Mouse (Mus musculus) cerebellum, adult 11-12 months (tissue): ENCODE results near the gene Lmod3.

Experiments
- DNase-seq: peaks from one replicate; pipeline ENCODE4 v3.0.0; 2022

Lmod3 gene

GRCm38 (mm10) chr6:97223566-97223965 is 29.0 kb downstream of the Lmod3 start:
- no peak for DNase-seq

DNA sequence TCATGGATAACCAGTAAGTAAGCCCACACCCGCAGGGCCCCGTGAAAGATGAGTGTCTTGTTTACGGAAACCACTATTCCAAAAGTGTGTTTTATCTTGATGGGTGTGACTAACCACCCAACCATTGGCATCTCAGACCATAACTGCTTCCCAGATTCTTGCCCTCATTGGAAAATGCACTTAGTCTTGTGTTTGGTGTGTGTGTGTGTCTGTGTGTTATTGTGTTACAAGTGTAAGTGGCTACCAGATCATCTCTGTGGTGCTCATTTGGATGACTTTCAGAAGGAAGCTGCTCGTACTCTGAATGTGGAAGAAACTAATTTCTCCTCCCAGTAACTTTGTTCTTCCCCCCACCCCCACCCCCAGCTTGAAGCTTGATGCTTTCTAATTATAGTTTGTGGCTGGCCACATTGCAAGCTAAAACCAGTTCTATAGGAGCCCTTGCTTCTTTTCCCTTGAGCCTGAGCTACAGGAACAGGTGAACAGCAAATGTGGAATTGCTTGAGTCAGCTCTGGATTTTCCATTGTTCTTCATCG is 29.6 kb downstream of the Lmod3 start:
- DNase-seq, result no peak

DNA sequence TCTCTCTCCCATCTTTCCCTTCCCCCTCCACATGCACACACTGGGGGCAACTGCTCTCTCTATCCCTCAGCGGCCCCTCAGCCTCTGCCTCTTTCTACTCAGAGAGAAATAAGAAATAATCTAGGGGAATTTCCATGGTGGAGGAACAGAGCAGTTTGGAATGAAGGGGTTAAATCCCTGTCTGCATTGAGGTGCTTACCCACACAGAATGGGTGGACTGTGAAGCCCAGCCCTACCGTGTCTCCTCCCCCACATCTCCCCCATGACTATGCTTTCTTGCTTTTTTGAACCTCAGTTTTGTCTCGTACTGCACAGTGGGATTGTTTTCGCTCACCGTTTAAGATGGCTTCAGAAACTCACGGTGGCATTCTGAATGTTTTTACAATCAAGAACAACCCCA is 30.2 kb downstream of the Lmod3 start:
- DNase-seq, result no peak

DNA sequence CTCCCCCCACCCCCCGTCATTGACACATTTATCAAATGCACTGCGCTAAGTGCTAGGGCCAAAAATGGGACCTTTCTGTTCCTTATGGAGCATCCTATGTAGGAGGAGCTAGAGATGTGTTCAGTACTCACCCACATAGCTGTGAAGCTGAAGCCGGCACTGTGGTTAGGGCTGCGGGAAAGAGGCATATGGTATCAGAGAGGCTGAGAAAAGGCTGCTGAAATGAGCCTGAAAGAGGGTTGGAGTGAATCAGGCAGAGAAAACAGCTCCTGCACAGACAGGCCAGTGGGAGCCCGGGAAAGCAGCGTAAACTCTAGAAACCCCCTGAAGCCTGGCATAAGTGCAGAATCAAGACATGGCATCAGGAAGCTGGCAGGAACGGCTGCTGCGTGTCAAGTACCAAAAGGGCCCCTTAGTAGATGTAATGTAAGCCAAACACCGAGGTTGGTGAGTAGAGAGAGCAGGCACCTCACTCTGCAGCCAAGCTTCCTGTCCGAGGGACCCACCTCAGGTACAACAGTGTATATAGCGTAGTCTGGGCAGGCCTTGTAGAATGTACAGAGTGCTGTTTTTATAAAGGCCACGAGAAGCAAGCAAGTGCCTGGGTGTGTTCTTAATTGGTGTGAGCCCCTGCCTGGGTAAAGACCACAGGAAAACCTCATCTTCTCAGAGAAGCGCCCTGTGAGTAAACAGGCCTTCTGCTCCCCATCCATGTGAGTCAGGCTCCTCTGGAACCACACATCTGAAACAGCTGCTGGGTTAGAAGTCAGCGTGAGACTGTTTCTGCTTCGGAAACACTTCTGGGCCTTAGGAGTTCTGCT is 31.1 kb downstream of the Lmod3 start:
- DNase-seq, result no peak

DNA sequence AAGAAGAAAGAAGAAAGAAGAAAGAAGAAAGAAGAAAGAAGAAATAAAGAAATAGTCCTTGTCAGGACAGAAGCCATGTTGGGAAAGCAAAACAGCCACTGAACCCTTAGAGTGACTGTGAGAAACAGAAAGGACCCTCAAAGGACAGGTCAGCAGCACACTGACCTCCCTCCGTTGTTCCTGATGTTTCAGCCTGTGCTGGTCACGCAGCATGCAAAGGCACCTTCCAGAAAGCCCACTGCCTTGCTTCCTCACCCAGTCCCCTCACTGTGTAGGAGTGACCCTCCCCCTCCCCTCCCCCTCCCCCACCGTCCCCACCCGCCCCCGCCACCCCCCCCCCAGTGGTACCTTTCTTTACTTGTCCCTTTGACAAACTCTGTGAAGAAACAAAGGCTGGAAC is 31.9 kb downstream of the Lmod3 start:
- no peak for DNase-seq

DNA sequence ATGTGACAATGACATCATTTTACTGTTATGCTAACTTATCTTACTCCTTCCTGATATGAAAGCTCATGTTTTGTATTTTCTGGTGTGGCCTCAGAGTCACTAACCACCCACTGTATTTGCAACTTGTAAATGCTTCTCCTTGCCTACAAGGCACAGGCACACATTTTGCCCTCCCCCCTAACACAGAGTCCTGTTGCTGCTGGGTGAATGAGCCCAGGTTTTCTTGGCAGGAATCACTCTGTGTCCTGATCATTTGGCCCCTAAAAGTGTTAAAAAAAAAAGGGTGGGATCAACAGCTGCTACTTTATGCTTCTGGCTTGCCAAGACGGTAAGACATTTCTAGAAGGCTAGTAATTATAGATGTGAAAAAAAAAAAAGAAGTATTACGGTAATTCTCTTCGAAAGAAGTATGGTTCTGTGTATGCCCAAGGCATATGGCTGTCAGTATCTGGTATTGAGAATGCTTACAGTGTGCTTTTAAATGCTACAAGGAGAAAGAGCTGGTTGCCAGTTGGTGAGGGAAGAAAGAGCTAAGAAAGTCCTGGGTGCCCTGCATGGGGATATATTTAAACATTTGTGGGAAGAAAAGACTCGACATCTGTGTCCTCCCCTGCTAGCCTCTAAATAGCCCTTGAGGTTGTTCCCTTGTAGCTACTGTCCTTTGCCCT is 36.3 kb downstream of the Lmod3 start:
- no peak for DNase-seq

- DNase-seq, result peak; percentile 79
Observed at GRCm38 (mm10) chr6:97211981-97212380, 40.6 kb downstream of the Lmod3 start.

GRCm38 (mm10) chr6:97210962-97211601 is 41.5 kb downstream of the Lmod3 start:
- no peak for DNase-seq

DNA sequence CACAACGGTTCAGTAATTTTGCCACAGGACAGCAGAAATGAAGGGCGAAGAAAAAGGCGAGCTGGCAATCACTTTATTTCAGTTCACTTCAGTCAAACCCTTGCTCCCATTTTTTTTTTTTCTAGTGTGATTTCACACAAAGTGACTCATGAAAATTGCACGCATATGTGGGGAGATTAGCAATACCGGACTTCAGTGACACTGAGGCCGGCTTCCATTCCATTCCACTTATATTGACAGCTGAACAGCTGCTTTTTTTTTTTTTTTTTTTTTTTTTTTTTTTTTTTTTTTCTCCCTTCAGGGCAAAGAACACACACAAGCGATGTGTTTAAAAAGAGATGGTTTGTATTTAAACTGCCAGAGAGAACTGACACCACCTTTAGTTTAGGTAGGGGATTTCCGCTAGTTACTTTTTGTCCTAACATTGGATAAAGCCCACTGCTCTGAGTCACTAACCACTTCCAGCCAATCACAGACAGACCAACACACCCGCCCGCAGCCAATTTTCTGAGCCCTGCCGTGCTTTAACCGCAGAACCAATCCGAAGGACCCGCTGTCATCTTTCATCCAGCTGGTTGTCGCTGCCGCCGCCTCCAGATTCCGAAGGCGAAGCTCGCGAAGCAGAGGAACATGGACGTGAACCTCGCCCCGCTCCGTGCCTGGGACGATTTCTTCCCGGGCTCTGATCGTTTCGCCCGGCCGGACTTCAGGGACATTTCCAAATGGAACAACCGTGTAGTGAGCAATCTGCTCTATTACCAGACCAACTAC is 42.2 kb downstream of the Lmod3 start, which contains the start of gene Arl6ip5:
Gene Arl6ip5, plus strand, starts transcription at position 499 of the 771 bp plus-strand sequence.
- DNase-seq, result peak; percentile 81

DNA sequence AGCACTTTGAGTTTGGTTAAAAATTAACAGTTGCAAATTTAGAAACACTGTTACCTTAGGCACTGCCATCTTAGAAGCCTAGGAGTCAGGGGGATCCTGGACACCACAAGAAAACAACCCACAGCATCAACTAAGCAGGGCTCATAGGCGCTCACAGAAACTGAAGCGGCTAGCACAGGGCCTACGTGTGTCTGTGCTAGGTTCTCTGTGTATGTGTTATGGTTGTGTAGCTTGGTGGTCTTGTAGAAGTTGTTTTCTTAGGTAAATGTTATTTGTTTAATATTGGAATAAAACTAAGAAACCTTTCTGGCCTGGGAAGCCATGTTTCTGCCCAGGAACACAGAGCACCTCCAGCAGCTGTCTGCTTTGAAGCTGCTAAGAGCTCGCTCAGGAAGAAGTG is 42.8 kb downstream of the Lmod3 start:
- DNase-seq, result no peak

DNA sequence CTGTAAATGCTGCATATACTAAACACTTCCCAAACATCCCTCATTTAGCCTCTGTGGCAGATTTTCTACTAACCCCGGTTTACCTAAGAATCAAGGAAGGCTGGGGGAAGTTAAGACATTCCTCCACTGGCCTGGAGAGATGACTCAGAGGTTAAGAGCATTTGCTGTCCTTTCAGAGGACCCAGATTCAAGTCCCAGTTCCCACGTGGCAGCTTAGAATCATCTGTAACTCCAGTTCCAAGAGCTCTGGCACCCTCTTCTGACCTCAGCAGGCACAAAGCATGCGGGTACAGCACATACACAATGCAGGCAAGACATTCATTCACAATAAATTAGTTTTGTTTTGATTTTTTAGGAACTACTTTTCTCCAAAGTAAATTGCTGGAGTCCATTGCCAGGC is 43.4 kb downstream of the Lmod3 start:
- DNase-seq, result no peak

- DNase-seq, result no peak
Observed at GRCm38 (mm10) chr6:97208406-97208805, 44.2 kb downstream of the Lmod3 start.

DNA sequence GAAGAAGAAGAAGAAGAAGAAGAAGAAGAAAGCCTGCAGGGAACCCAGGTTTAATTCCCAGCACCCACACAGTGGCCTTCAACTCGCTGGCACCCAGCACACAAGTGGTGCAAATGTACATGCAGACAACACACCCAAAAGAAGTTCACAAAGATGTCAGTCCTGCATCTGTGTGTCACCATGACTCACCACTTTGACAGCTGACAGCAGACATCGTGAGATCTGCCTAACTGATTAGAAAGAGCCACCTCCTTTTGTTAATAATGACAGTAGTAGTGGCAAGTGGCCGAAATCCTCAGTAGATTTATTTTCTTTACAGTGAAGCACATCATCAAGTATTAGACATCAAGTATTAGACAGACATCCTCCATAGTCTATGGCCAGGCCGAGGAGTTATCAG is 45.5 kb downstream of the Lmod3 start:
- no peak for DNase-seq

- peak; percentile 99 for DNase-seq
Observed at GRCm38 (mm10) chr6:97205439-97205885, 47.1 kb downstream of the Lmod3 start, which contains the start of gene Uba3. Gene Uba3 (minus strand): TSS chr6:97205647.

DNA sequence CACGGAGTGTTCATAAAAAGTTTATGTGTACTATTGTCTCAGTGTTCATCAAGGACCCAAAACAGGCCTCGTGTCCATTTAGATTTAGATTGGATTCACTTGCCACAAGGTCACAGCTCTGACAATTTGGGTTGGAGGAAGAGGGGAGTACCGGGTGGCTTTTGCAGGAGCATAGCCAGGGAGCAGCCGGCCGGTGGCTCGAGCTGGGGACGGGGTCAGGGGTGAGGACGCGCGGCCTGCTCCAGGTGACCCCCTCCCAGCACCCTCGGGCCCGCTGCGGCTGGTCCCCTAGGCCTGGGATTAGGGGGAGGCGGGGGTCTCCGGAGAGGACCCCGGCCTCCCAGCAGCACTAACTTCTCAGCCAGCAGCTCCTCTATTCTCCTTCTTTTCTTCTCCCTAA is 47.6 kb downstream of the Lmod3 start:
- DNase-seq, result peak; percentile 78

GRCm38 (mm10) chr6:97204252-97204869 is 48.2 kb downstream of the Lmod3 start:
- DNase-seq, result no peak

- DNase-seq, result no peak
Observed at GRCm38 (mm10) chr6:97202477-97202876, 50.1 kb downstream of the Lmod3 start.

DNA sequence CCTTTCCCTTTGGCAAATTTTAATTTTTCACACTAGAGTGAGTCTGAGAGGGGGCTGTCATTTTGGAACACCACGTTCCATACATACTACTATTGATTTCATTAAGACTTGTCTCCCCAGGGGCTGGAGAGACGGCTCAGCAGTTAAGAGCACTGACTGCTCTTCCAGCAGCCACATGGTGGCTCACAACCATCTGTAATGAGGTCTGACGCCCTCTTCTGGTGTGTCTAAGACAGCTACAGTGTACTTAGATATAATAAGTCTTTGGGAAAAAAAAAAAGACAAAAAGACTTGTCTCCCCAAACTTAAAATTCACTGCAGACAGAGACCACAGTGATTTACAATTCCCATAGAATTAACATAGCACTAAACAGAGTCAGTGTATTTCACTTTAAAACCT is 52.1 kb downstream of the Lmod3 start:
- DNase-seq, result no peak
